Mouse (Mus musculus) limb, embryonic 13.5 days (tissue): ENCODE measurements around the gene Zfp692. TPM values are rescaled to one million over a fixed set of nuclear protein-coding genes. Genes with fewer than 3 reads are reported as not detected.
"Not testable (repeated sequence)": the region's sequence is repeated elsewhere in the genome, so short reads cannot be mapped to it uniquely, and the experiment has no call there.

Source experiments
- ATAC-seq: fragments of 200-750 bp; cut with Nextera tagmentation; 2 replicates; pipeline ENCODE4 v1.8.0; 2017; ENCODE audit warnings: low read depth, moderate number of reproducible peaks, moderate TSS enrichment; ENCODE audit not compliant: low FRiP score
- H3K27ac ChIP-seq: fragments of 300-500 bp; sonication (generic); 2 replicates; pipeline ENCODE4 v1.5.1; 2015; ENCODE audit warnings: inconsistent platforms, mild to moderate bottlenecking, moderate library complexity
- H3K27me3 ChIP-seq: fragments of 300-500 bp; sonication (generic); 2 replicates; pipeline ENCODE4 v1.6.1; 2015; ENCODE audit warnings: mild to moderate bottlenecking, inconsistent platforms
- H3K36me3 ChIP-seq: fragments of 300-500 bp; sonication (generic); 2 replicates; pipeline ENCODE4 v1.6.1; 2015; ENCODE audit warnings: inconsistent platforms, mild to moderate bottlenecking, moderate library complexity
- H3K4me1 ChIP-seq: fragments of 300-500 bp; sonication (generic); 2 replicates; pipeline ENCODE4 v1.6.1; 2015; ENCODE audit warnings: inconsistent platforms
- H3K4me2 ChIP-seq: fragments of 300-500 bp; sonication (generic); replicated peaks from 2 replicates; pipeline ENCODE4 v1.6.1; 2015; ENCODE audit warnings: inconsistent platforms, mild to moderate bottlenecking, moderate library complexity
- H3K4me3 ChIP-seq: fragments of 300-500 bp; sonication (generic); 2 replicates; pipeline ENCODE4 v1.5.1; 2015; ENCODE audit warnings: moderate library complexity, mild to moderate bottlenecking, inconsistent platforms
- H3K9ac ChIP-seq: fragments of 300-500 bp; sonication (generic); 2 replicates; pipeline ENCODE4 v1.6.1; 2015; ENCODE audit warnings: mild to moderate bottlenecking, inconsistent platforms
- H3K9me3 ChIP-seq: fragments of 300-500 bp; sonication (generic); 2 replicates; pipeline ENCODE4 v1.6.1; 2016; ENCODE audit warnings: inconsistent platforms
- WGBS: fragments of 180-500 bp; shearing (Covaris S2); methylation state at CpG from one replicate; pipeline ENCODE4 v1.1.7; 2015; 5-methylcytosine and 5-hydroxymethylcytosine counted together
- polyA plus RNA-seq: library from polyadenylated mRNA; unstranded; fragments of >200 nt; fragmentation: Nextera tagmentation; extraction: Ambion mirVana; gene quantifications from 2 replicates; pipeline ENCODE4 v1.2.1, GENCODE M21; 2015

Gene Zfp692
- polyA plus RNA-seq, 1 experiment from 2014 or later: 26.7 TPM

DNA sequence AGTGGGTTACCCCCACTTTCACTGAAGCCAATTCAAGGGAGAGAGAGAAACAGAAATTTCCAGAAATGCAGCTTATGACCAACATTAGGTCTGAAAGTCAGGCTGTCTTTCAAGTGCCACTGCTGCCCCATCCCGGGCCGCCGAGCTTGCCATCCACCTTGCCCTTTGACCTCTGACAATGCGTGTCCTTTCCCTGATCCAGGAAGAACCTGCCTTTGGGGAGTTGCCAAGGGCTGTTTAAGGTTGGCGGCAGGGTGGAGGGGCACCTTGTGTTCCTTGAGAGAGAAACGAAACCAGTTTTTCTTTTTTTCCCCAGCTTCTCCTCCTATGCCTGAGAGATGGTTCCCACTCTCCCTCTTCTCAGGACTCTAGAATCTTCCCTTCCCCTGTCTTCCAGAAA lies 55.7 kb downstream of the Zfp692 start:
- H3K4me3 ChIP-seq, H3K27ac ChIP-seq, H3K9ac ChIP-seq, ATAC-seq, H3K4me2 ChIP-seq, H3K36me3 ChIP-seq, H3K27me3 ChIP-seq, H3K4me1 ChIP-seq, H3K9me3 ChIP-seq: not testable (repeated sequence)
- no CpG with 5 or more reads among the region's 6 CpGs for WGBS

Other genes with a start within 250 kb of the Zfp692 start
- not detected in 2 replicates for gene Gm12248, start 213.9 kb upstream of the Zfp692 start, polyA plus RNA-seq
- gene Cnot8, start 202.9 kb upstream of the Zfp692 start, polyA plus RNA-seq: 104 and 106 TPM in 2 replicates
- gene Gemin5, start 138.5 kb upstream of the Zfp692 start, polyA plus RNA-seq: 24.3 and 26.4 TPM in 2 replicates
- 134 and 146 TPM in 2 replicates for gene Mrpl22, start 135.4 kb upstream of the Zfp692 start, polyA plus RNA-seq
- 3.4 and 3.8 TPM in 2 replicates for gene Igtp, start 107.5 kb upstream of the Zfp692 start, polyA plus RNA-seq
- 1.5 and 2.0 TPM in 2 replicates for gene Irgm2, start 107.5 kb upstream of the Zfp692 start, polyA plus RNA-seq
- 0.09 TPM in 1 of 2 replicates, not detected in the other for gene 4930438A08Rik, start 32.3 kb upstream of the Zfp692 start, polyA plus RNA-seq
- 32.6 and 38.8 TPM in 2 replicates for gene Zfp672, start 23.3 kb downstream of the Zfp692 start, polyA plus RNA-seq
- gene Sh3bp5l, start 23.7 kb downstream of the Zfp692 start, polyA plus RNA-seq: 35.7 and 36.9 TPM in 2 replicates
- 0.23 TPM in 1 of 2 replicates, not detected in the other for gene Lypd8, start 72.0 kb downstream of the Zfp692 start, polyA plus RNA-seq
- gene 1810065E05Rik, start 114.0 kb downstream of the Zfp692 start, polyA plus RNA-seq: not detected in 2 replicates
- not detected in 2 replicates for gene Gm12253, start 125.5 kb downstream of the Zfp692 start, polyA plus RNA-seq
- gene Lypd9, start 145.9 kb downstream of the Zfp692 start, polyA plus RNA-seq: not detected in 2 replicates
- not detected in 2 replicates for gene Olfr30, start 155.2 kb downstream of the Zfp692 start, polyA plus RNA-seq
- gene Olfr332, start 185.5 kb downstream of the Zfp692 start, polyA plus RNA-seq: not detected in 2 replicates
- not detected in 2 replicates for gene Olfr331, start 195.5 kb downstream of the Zfp692 start, polyA plus RNA-seq
- gene Olfr330, start 227.8 kb downstream of the Zfp692 start, polyA plus RNA-seq: not detected in 2 replicates
- gene Olfr329-ps, start 239.4 kb downstream of the Zfp692 start, polyA plus RNA-seq: not detected in 2 replicates
- gene Olfr328, start 248.6 kb downstream of the Zfp692 start, polyA plus RNA-seq: 0.08 TPM in 1 of 2 replicates, not detected in the other